Mouse (Mus musculus) embryonic facial prominence, embryonic 10.5 days (tissue): ENCODE measurements around the gene Gm37419. TPM values are rescaled to one million over a fixed set of nuclear protein-coding genes. Genes with fewer than 3 reads are reported as not detected.

ENCODE experiments used
- DNase-seq: peaks from one replicate; pipeline ENCODE4 v3.0.0-alpha.2; 2017; ENCODE audit warnings: low spot score
- H3K27ac ChIP-seq: fragments of 300-500 bp; sonication (generic); replicated peaks from 2 replicates; pipeline ENCODE4 v1.5.1; 2016; ENCODE audit warnings: mild to moderate bottlenecking
- H3K27me3 ChIP-seq: fragments of 300-500 bp; sonication (generic); replicated peaks from 2 replicates; pipeline ENCODE4 v1.6.1; 2016; ENCODE audit warnings: low read depth, mild to moderate bottlenecking; ENCODE audit not compliant: poor library complexity, severe bottlenecking
- H3K36me3 ChIP-seq: fragments of 300-500 bp; sonication (generic); replicated peaks from 2 replicates; pipeline ENCODE4 v1.6.1; 2016; ENCODE audit warnings: mild to moderate bottlenecking, moderate library complexity
- H3K4me1 ChIP-seq: fragments of 300-500 bp; sonication (generic); 2 replicates; pipeline ENCODE4 v1.6.1; 2016
- H3K4me3 ChIP-seq: fragments of 300-500 bp; sonication (generic); 2 replicates; pipeline ENCODE4 v1.5.1; 2016; ENCODE audit warnings: mild to moderate bottlenecking, moderate library complexity
- H3K9me3 ChIP-seq: fragments of 300-500 bp; sonication (generic); 2 replicates; pipeline ENCODE4 v1.6.1; 2016; ENCODE audit warnings: mild to moderate bottlenecking
- WGBS: fragments of 180-500 bp; shearing (Covaris S2); methylation state at CpG from one replicate; pipeline ENCODE4 v1.1.7; 2016; 5-methylcytosine and 5-hydroxymethylcytosine counted together
- polyA plus RNA-seq: library from polyadenylated mRNA; unstranded; fragments of >200 nt; fragmentation: Nextera tagmentation; extraction: Ambion mirVana; gene quantifications from 2 replicates; pipeline ENCODE4 v1.2.1, GENCODE M21; 2016

Gm37419 gene
- polyA plus RNA-seq, 1 experiment from 2014 or later: not detected

- H3K27ac ChIP-seq: no peak overlapping the region
These were observed 21.0 kb upstream of the Gm37419 start for GRCm38 (mm10) chr16:23967301-23967700.

DNA sequence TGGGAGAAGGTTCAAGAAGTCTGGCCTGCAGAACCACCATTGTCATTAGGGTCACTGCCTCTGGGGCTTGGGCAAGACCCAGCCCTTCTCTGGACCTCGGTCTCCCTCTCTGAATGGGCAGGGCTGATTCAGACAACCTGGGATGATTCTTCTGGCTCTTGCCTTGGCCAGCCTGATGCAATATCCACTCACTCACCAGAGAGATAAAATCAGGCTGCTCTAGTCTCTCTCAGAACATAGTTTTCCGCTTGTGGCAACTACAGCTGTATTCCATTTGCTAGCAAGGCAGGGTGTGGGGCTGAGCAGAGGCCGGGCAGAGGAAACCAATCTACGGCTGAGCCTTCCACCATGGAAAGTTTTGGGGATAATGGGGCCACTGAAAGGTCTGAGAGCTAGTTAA, 19.4 kb upstream of the Gm37419 start:
- WGBS: 70% methylated on average over 4 of the region's 4 CpGs
- peaks cover 15% of the 10 kb centered on the region for H3K4me1 ChIP-seq
- no peak overlapping the region for H3K27ac ChIP-seq
- H3K4me3 ChIP-seq: no peak overlapping the region
- no peaks in the 10 kb centered on the region for H3K36me3 ChIP-seq
- no peak for DNase-seq
- no peaks in the 10 kb centered on the region for H3K27me3 ChIP-seq
- no peaks in the 10 kb centered on the region for H3K9me3 ChIP-seq

More at GRCm38 (mm10) chr16:23967301-23967700, 21.0 kb upstream of the Gm37419 start:
- DNase-seq: no peak
- Histone ChIP-seq H3K9me3 (no peaks in the 10 kb centered on the region), H3K4me3 (no peak overlapping the region), H3K27me3 (no peaks in the 10 kb centered on the region), H3K36me3 (no peaks in the 10 kb centered on the region), H3K4me1 (peaks cover 11% of the 10 kb centered on the region)
- WGBS: 83% methylated on average over 7 of the region's 7 CpGs

DNA sequence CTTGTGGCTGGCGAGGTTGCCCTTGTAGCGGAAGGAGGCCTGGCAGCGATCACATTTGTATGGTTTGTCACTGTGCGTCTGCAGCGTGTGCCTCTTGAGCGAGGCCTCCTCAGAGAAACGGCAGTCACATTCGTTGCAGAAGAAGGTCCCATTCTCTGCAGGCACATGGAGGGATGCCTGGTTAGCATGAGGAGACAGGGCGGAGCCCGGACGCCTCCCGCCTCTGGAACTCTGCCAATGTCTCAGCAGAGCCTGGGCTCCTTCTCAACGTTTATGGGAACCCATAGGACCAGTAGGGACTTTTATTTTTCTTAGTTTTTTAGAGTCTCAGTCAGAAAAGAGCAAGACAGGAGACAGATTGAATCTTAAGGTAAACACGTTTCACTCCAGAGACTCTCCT, 18.4 kb upstream of the Gm37419 start:
- DNase-seq: no peak
- WGBS: 87% methylated on average over 14 of the region's 14 CpGs
- no peaks in the 10 kb centered on the region for H3K27me3 ChIP-seq

DNA sequence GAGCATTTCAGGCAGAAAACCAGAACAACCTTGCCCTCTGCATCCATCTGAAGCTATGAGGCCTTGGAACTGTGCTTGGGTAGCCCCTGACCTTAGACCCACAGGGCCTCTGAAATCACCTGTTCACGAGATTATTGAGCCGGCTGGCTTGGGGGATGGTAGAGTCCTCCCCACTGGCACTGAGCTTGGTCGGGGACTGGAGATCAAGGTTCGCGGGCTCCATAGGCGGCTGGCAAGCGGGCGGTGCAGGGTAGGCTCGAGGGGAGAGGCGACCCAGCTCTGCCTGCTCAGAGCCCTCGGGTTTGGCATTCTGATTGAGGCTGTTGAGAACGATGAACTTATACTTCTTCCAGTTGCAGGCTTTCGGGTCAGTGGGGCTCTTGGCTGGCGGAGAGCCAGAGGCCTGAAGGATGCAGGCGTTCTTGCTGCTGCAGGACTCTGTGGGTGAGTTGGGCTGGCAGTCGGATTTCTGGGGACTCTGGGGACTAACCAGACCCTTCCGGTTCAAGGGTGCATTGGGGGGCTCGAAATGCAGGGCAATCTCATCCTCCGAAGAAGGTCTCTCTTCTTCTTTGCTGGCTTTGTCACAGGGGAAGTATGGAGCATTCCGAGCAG, 16.0 kb upstream of the Gm37419 start:
- H3K9me3 ChIP-seq: no peaks in the 10 kb centered on the region
- no peaks in the 10 kb centered on the region for H3K27me3 ChIP-seq
- WGBS: 78% methylated on average over 20 of the region's 20 CpGs
- no peaks in the 10 kb centered on the region for H3K36me3 ChIP-seq
- peaks cover 13% of the 10 kb centered on the region for H3K4me1 ChIP-seq
- H3K27ac ChIP-seq: no peak overlapping the region
- no peak overlapping the region for H3K4me3 ChIP-seq
- no peak for DNase-seq

More for the DNA sequence above, 18.4 kb upstream of the Gm37419 start:
- no peak overlapping the region for H3K27ac ChIP-seq
- H3K4me3 ChIP-seq: no peak overlapping the region
- H3K9me3 ChIP-seq: no peaks in the 10 kb centered on the region
- no peaks in the 10 kb centered on the region for H3K36me3 ChIP-seq
- peaks cover 13% of the 10 kb centered on the region for H3K4me1 ChIP-seq

DNA sequence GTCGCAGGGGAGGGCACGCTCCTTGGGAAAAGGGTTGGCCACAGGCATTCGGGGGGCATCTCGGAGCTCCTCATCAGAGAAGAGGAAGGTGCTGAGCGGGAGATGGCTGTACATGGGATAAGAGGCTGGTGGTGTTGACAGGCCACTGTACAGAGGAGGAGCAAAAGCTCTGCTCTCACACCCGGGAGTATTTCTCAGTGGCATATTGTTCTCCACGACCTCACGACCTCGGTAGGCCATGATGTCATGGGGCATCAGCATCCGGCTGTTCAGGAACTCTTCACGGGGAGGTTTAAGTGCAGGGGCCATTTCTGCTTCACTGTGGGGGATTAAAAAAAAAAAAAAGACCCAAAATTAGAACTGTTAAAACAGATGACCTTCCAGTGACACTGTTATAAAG, 15.4 kb upstream of the Gm37419 start:
- WGBS: 71% methylated on average over 11 of the region's 11 CpGs
- no peaks in the 10 kb centered on the region for H3K36me3 ChIP-seq
- H3K4me3 ChIP-seq: no peak overlapping the region
- H3K4me1 ChIP-seq: peaks cover 13% of the 10 kb centered on the region
- H3K27me3 ChIP-seq: peaks cover 6% of the 10 kb centered on the region
- H3K27ac ChIP-seq: no peak overlapping the region
- DNase-seq: no peak
- H3K9me3 ChIP-seq: no peaks in the 10 kb centered on the region

DNA sequence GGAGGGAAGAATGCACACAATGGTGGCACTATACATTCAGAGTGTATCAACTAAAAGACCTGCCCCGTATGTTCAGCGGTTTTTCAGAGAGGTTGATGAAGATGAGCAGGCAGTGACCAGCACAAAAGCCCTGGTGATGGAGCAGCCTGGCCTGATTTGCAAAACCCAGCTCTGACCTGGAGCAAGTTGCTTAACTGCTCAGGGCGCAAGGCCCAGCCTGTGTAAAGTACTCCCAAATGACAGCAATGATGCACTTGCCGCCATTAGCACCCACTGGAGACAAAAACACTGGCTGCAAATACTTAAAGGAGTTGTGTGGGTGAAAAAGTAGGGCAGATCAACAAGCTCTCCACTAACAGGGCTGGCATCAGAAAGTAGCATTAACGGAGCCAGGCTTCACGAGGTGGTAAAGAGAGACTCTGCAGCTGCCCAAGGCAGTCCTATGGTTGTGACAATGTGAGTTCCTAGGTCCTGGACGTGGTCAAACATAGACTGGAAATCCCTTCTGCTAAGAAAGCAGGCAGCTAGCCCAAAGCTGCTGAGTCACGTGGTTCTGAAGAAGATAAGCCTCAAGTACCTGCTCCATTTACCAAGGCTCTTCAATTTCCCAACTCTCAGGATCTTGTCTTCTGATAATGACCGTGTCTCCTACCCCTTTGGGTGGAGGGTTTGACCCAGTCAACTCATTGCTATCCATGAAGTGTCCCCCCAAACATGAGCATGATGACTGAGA, 14.5 kb upstream of the Gm37419 start:
- no peaks in the 10 kb centered on the region for H3K36me3 ChIP-seq
- peaks cover 13% of the 10 kb centered on the region for H3K4me1 ChIP-seq
- no peaks in the 10 kb centered on the region for H3K9me3 ChIP-seq
- WGBS: 89% methylated on average over 9 of the region's 9 CpGs
- H3K27me3 ChIP-seq: peaks cover 12% of the 10 kb centered on the region
- no peak overlapping the region for H3K4me3 ChIP-seq
- no peak for DNase-seq
- H3K27ac ChIP-seq: no peak overlapping the region

DNA sequence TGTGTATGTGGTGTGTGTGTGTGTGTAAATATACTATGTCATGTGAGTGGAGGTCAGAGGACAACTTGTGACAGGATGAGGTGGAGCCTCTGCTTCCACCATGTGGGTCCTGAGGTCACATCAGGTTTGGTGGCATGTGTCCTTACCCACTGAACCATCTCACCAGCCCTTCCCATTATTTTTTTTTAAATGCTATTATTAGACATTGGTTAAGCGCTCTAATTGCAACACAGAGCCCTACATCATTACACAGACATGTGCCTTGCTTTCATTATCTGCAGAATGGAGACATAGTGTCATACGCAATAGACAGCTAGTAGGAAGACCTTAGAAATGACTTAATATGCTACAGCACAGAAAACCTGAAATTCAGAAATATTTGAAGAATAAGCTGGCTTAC, 12.1 kb upstream of the Gm37419 start:
- WGBS: 94% methylated on average over 2 of the region's 2 CpGs
- Histone ChIP-seq H3K36me3 (no peaks in the 10 kb centered on the region), H3K4me3 (no peak overlapping the region), H3K4me1 (peaks cover 24% of the 10 kb centered on the region), H3K9me3 (no peaks in the 10 kb centered on the region), H3K27ac (no peak overlapping the region), H3K27me3 (peaks cover 36% of the 10 kb centered on the region)
- no peak for DNase-seq

DNA sequence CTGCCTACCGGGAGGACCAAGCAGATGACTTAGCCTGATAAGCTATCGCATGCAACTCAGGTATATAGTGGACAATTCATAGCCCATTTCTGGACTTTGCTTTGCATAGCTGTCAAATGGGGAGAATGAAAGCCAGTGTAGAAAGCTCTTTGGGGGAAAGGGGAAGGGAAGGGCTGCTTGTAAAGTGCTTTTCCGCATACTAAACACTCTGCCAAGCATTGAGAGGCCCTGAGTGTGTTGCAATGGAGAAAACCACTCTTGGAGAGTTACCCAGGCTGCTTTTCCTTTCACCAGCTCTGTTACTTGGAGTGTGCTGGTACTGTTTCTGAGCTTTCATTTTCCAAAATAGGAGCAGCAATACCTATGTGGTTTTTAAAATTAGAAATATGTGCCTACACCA, 10.6 kb upstream of the Gm37419 start:
- Histone ChIP-seq H3K4me3 (no peak overlapping the region), H3K9me3 (no peaks in the 10 kb centered on the region), H3K4me1 (peaks cover 30% of the 10 kb centered on the region), H3K27ac (no peak overlapping the region), H3K36me3 (no peaks in the 10 kb centered on the region), H3K27me3 (peaks cover 48% of the 10 kb centered on the region)
- WGBS: 81% methylated on average over 3 of the region's 3 CpGs
- DNase-seq: no peak

- Histone ChIP-seq H3K4me1 (peaks cover 34% of the 10 kb centered on the region), H3K27ac (no peak overlapping the region), H3K27me3 (peaks cover 54% of the 10 kb centered on the region), H3K9me3 (no peaks in the 10 kb centered on the region), H3K4me3 (no peak overlapping the region), H3K36me3 (no peaks in the 10 kb centered on the region)
- WGBS: 78% methylated on average over 4 of the region's 4 CpGs
- DNase-seq: no peak
These were observed 9.8 kb upstream of the Gm37419 start for GRCm38 (mm10) chr16:23978495-23978894.

GRCm38 (mm10) chr16:23979446-23979845, 8.8 kb upstream of the Gm37419 start:
- DNase-seq: no peak
- H3K27me3 ChIP-seq: peaks cover 63% of the 10 kb centered on the region
- peaks cover 43% of the 10 kb centered on the region for H3K4me1 ChIP-seq
- no peaks in the 10 kb centered on the region for H3K36me3 ChIP-seq
- H3K27ac ChIP-seq: no peak overlapping the region
- H3K9me3 ChIP-seq: no peaks in the 10 kb centered on the region
- 85% methylated on average over 9 of the region's 9 CpGs for WGBS
- H3K4me3 ChIP-seq: no peak overlapping the region

DNA sequence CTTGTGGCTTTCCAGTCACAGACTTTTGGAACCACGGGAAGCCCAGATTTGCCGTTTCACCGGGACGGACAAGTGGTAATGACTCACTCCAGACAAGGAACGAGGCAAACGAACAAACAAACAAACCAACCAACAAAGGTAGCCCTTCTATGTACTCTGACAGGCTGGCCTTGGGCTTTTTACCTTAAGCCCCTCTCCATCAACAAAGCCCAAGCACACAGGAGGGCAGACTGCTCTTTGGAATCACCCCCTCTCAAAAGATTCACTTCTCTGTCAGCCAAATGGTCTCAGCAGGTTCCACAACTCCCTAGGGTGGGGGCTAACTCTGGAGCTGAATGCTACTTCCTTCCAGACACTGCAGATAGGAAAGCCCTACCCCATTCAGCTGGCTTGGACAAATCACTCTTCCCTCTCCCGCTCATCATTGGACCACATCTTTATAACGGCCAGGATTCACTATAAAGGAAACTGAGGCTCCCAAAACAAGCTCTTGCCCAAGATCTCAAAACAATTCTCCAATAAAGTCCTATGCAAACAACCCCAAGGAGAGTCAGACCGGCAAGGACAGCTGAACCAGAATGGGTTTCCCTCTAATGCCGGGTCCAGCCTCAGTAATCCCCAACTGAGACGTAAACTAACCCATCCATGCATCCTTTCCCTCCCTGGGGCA, 7.9 kb upstream of the Gm37419 start:
- 4% methylated on average over 11 of the region's 11 CpGs for WGBS
- no peak for DNase-seq
- H3K9me3 ChIP-seq: no peaks in the 10 kb centered on the region
- no peaks in the 10 kb centered on the region for H3K36me3 ChIP-seq
- peaks cover 51% of the 10 kb centered on the region for H3K4me1 ChIP-seq
- peak overlapping the region; percentile 54 for H3K4me3 ChIP-seq
- no peak overlapping the region for H3K27ac ChIP-seq
- peaks cover 72% of the 10 kb centered on the region for H3K27me3 ChIP-seq

GRCm38 (mm10) chr16:23980991-23981720, 7.1 kb upstream of the Gm37419 start:
- no peaks in the 10 kb centered on the region for H3K36me3 ChIP-seq
- under 1% methylated on average over 32 of the region's 32 CpGs for WGBS
- H3K27me3 ChIP-seq: peaks cover 79% of the 10 kb centered on the region
- H3K9me3 ChIP-seq: no peaks in the 10 kb centered on the region
- H3K27ac ChIP-seq: no peak overlapping the region
- H3K4me3 ChIP-seq: peak overlapping the region; percentile 54
- peak; percentile 60 for DNase-seq
- H3K4me1 ChIP-seq: peaks cover 51% of the 10 kb centered on the region
